Mouse (Mus musculus) right cerebral cortex, postnatal 4 days (tissue): ENCODE results near the gene Il23a.
"Not testable (repeated sequence)": the region's sequence is repeated elsewhere in the genome, so short reads cannot be mapped to it uniquely, and the experiment has no call there.

Source experiments
- DNase-seq: peaks from one replicate; pipeline ENCODE4 v3.0.0-alpha.2; 2022

Gene Il23a

DNA sequence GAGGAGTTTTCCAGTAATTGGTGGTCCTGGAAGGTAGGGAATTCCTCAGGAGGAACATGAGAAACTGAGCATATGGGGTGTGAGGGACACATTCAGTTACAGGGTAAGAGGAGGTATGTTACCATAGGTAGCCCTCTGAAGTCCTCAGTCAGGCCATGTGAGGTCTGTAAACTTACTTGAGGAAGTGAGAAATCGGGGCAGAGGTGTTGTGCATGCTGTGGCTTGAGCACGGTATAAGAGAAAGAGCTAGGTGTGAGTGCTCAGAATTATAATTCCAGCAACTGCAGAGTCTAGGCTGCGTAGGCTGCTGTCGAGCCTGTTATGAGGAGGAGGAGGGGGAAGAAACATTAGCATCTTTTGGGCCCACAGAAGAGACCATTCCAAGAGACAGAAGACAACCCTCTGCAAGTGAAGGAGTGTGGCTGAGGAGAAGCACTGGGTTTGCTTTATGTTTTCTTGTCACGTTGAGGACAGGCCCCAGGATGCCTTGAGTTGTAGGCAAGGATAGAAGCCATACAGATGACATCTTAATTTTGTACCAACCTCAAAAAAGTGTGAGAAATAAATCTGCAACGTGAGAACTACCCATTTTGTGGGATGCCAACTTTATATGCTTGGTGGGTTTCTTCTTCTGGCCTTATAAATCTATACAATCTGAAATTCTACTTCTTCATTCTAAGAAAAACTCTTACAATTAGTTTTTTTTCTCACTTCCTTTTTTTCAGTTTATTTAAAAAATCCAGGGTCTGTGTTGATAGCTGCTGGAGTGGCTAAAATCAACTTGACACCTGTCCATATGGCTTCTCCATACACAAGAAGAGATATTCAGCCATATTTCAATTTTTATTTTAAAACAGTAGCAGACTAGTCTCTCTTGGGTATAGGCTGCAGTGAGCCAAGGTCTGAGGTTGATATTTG lies 34.9 kb downstream of the Il23a start:
- no peak for DNase-seq

DNA sequence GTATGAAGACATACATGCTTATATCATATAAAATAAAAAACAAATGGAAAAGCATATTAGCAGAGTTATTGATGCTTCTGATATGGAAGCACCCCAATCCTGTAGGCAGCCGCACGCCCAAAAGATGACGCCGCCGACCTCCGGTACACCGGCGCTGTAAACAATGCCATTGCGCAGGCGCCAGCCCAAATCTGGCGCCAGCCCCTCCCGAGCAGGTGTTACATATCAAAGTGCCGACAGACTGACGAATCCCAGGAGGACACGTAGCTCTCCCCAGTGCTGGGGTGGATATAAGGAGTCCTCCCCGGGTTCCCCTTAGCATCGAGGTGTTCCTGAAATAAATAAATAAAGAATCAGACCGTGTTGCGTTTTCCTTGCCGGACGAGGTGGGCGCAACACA lies 36.3 kb downstream of the Il23a start:
- DNase-seq: no peak

DNA sequence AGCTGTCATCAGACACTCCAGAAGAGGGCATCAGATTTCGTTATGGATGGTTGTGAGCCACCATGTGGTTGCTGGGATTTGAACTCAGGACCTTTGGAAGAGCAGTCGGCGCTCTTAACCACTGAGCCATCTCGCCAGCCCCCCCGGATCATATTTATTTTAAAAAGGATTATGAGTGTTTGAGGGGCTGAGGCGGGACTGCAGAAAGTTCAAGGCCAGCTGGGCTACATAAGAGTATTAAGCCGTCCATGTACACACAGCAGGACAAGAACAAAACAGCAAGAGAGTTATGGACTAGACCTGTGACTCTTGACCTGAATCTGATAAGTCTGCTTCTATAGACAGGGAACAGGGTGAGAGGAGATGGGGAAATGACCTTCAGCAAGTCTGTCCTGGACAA lies 38.2 kb downstream of the Il23a start:
- DNase-seq: not testable (repeated sequence)

DNA sequence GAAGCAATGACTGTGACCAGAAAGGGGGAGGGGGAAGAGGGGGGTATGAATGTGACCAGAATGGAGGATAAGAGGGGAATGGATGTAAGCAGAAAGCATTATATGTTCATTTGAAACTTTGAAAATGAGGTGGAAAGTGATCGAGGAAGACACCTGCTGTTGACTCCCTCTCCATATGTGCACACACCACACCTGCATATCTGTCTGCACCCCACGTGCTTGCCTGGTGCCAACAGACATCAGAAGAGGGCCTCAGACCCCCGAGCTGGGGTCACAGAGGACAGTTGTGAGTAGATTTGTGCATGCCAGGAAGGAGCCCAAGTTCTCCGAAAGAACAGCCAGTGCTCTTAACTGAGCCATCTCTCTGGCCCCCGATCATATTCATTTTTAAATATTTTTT lies 38.6 kb downstream of the Il23a start:
- no peak for DNase-seq

DNA sequence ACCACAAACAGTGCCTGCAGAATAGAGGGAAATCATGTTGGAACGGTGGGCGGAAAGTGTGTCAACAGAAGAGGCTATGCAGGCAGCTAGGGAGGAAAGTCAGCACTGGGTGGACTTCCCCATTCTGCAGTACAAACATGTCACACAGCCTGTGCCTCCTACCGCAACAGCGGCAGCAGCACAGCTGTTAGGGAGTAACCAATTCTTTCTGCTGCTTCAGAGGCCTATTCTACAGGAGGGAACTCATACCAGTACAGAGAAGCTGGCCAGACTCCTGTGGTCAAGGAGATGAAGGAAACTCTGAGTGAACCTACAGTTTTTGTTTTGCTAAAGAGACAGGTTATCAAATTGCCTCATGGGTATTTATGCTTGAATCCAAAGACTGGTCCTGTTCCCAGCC lies 39.6 kb downstream of the Il23a start:
- DNase-seq: no peak

DNA sequence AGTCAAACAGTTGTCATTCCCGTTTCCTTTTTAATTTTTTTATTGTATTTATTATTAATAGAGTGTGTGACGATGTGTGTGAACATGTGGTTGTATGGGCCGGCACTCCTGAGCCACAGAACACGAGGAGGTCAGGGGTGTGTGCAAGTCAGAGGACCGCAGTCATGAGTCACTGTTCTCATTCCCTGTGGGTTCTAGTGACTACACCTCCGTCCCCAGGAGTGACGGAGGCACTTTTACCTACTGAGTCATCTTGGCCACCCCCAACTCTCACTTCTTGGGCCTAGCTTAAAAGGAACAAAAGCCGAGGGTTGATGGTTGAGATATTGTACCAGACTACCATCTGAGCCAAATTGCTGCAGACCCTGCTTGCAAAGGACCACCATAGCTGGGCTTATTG lies 42.2 kb downstream of the Il23a start:
- no peak for DNase-seq

DNA sequence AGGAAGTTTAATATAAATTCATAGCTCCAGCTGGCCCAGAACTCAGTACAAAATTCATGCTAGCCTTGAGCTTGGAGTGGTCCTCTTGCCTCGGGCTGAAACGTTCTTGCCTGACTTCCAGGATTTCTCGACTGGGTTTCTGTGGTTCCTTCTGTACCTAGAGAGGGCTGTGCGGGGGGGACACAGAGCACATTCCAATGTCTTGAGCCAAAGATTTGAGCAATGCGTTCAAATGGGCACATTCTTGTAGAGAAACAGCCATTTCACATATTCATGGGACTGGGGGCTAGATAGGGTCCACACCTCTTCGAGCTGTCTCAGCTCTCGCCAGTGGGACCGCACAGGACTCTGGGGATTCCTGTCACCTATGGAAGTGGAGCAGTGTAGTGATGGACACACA lies 42.6 kb downstream of the Il23a start:
- no peak for DNase-seq

DNA sequence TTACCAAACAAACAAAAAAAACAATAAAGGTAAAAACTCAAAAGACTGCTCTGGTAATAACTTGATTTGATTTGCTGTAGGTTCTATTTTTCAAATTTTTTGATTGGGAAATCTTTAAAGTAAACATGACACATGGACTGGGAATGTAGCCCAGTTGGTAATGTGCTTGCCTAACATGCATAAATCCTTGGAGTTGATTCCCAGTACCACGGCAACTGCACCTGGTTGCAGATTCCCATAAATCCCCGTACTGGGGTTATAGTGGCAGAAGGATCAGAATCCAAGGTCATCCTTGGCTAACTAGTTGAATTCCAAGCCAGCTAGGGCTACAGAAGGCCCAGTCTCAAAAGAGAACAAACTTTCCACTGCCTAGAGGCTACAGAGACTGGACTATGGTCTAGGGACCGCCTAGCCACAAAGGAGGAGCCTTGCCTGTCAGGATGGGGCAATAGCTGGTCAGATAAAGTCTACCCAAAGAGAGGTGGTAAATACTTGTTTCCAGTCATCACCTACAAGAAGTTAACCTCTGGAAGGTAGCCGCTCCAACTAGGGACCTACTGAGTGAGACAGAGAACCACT lies 44.8 kb downstream of the Il23a start, which contains the start of gene Apon:
TSS of gene Apon (plus strand) at position 420 of the 579 bp plus-strand sequence.
- no peak for DNase-seq

DNA sequence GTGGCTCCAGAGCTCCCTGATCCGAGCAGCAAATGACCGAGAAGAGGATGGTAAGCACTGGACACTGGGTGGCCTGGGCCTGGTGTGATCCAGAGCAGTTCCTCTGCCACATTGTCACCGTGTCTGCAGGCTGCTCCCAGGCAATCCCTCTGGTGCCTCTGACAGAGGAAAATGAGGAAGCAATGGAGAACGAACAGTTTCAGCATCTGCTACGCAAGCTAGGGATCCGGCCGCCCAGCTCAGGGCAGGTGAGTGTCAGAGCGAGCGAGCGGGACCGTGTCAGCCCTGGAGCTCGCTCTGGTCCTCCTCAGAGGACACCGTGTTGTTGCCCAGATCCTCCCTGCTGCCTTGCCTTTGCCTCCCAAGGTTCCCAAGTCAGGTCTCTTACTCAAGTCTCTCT lies 48.0 kb downstream of the Il23a start:
- DNase-seq: no peak

DNA sequence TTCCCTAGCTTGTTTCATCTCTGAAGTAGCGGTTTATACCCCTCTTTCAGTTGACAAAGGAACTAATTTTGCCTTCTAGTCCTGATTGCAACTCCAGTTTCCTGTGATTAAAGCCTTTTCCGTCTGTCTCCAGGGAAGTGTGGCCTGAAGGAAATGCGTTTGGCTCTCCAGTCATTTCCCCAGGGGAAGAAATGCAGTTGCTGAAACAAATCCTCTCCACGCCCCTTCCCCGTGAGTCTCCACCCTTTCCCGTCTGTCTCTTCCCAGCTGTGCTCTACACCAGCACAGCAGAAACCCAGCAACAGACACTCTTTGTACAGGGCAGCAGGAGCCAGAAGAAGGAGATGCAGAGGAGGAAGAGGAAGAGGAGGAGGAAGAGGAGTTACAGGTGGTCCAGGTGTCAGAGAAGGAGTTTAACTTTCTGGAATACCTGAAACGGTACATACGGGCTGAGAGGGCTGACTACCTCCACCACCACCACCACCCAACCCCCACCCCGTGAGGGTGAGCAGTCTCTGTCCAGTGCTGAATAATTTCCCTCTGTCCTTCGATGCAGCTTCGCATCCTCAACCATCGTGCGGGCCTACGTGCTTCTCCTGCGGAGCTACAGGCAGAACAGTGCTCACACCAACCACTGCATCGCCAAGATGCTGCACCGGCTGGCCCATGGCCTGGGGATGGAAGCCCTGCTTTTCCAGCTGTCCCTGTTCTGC lies 51.4 kb downstream of the Il23a start:
- DNase-seq: no peak
